Mouse (Mus musculus): ENCODE measurements around the gene Ldha.

DNA sequence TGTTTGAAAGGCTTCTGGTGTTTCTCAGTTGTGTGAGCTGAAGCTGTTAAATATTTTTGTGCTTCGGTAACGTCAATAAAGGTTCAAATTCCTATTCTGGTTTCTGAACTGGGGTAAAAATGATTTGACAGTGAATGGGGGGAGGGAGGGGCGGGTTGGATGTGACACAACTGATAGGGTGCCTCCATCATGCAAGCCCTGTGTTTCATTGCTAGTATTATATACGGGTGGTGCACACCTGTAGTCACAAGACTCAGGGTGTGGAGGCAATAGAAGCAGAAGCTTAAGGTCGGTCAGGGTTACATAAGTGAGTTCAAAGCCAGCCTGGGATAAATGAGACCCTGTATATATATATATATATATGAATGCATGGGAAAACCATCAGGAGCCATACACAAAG, 1.4 kb upstream of the Ldha start:
- TF ChIP-seq CTCF (IDR thresholded peaks at IDR 0.05; ENCODE audit: insufficient read depth, low read length) (no peak), POLR2A (IDR thresholded peaks at IDR 0.05; ENCODE audit: borderline replicate concordance, extremely low read depth, low read depth, low read length) (no peak)

Data from lung, adult 2 months (tissue).